Mouse (Mus musculus) myocyte (in vitro differentiated cells): ENCODE data around the gene Aim2.

Experiments used
- CEBPB ChIP-seq: IDR thresholded peaks from 2 replicates; pipeline ENCODE4 v1.6.1; 2011; ENCODE audit warnings: mild to moderate bottlenecking, moderate library complexity; ENCODE audit not compliant: poor library complexity, insufficient read depth, severe bottlenecking
- POLR2A ChIP-seq: IDR thresholded peaks from one replicate; pipeline ENCODE4 v1.6.1; 2011; ENCODE audit warnings: low read depth, mild to moderate bottlenecking, control low read depth, moderate library complexity; ENCODE audit not compliant: insufficient read length
- USF1 ChIP-seq: IDR thresholded peaks from one replicate; pipeline ENCODE4 v1.6.1; 2011; ENCODE audit warnings: low read depth, mild to moderate bottlenecking, control low read depth, moderate library complexity

- no peak for TF ChIP-seq POLR2A
- no peak for TF ChIP-seq CEBPB
- TF ChIP-seq USF1 = no peak
Measured at GRCm38 (mm10) chr1:173418936-173419621, 68.4 kb downstream of the Aim2 start.
